Mouse (Mus musculus): ENCODE data around the gene Manba. TPM values are rescaled to one million over a fixed set of nuclear protein-coding genes. Genes with fewer than 3 reads are reported as not detected.

Gene Manba
- total and polyA plus RNA-seq, 2 experiments from 2014 or later, result 7.2 to 14.0 TPM

GRCm38 (mm10) chr3:135556851-135557662 lies 71.6 kb downstream of the Manba start:
- Histone ChIP-seq H3K27ac (ENCODE audit: low read depth, low read length) (no peak overlapping the region), H3K9me3 (ENCODE audit: low read length) (no peaks in the 10 kb centered on the region), H3K4me1 (ENCODE audit: insufficient read depth, low read length) (no peaks in the 10 kb centered on the region), H3K4me2 (ENCODE audit: low read depth, low read length, poor library complexity, severe bottlenecking) (no peak overlapping the region), H3K36me3 (ENCODE audit: insufficient read depth, low read length) (0 out of 2 replicates have a peak, but pooled peaks cover 3% of the 10 kb centered on the region), H3K9ac (replicated peaks; ENCODE audit: low read length, poor library complexity, severe bottlenecking) (no peak overlapping the region), H3K27me3 (ENCODE audit: insufficient read depth, low read length) (no peaks in the 10 kb centered on the region), H3K4me3 (ENCODE audit: low read depth, low read length) (no peak overlapping the region)
- no peak for ATAC-seq (ENCODE audit: low FRiP score)
- no peak for DNase-seq (ENCODE audit: low spot score)
- no peak for TF ChIP-seq CTCF (IDR thresholded peaks at IDR 0.05)
- WGBS, result 76% methylated on average over 12 of the region's 12 CpGs

GRCm38 (mm10) chr3:135562036-135562435 lies 76.6 kb downstream of the Manba start:
- H3K27me3 ChIP-seq (ENCODE audit: insufficient read depth, low read length), result no peaks in the 10 kb centered on the region
- no peak for TF ChIP-seq CTCF (IDR thresholded peaks at IDR 0.05)
- no peak overlapping the region for H3K9ac ChIP-seq (replicated peaks; ENCODE audit: low read length, poor library complexity, severe bottlenecking)
- H3K27ac ChIP-seq (ENCODE audit: low read depth, low read length), result no peak overlapping the region
- WGBS, result 85% methylated on average over 7 of the region's 7 CpGs
- no peak overlapping the region for H3K4me2 ChIP-seq (ENCODE audit: low read depth, low read length, poor library complexity, severe bottlenecking)
- no peaks in the 10 kb centered on the region for H3K4me1 ChIP-seq (ENCODE audit: insufficient read depth, low read length)
- no peak overlapping the region for H3K4me3 ChIP-seq (ENCODE audit: low read depth, low read length)
- no peaks in the 10 kb centered on the region for H3K9me3 ChIP-seq (ENCODE audit: low read length)
- no peak for DNase-seq (ENCODE audit: low spot score)
- ATAC-seq (ENCODE audit: low FRiP score), result no peak
- H3K36me3 ChIP-seq (ENCODE audit: insufficient read depth, low read length), result 0 out of 2 replicates have a peak, but pooled peaks cover 3% of the 10 kb centered on the region

GRCm38 (mm10) chr3:135563163-135563689 lies 77.8 kb downstream of the Manba start:
- 91% methylated on average over 17 of the region's 17 CpGs for WGBS
- Histone ChIP-seq H3K4me2 (ENCODE audit: low read depth, low read length, poor library complexity, severe bottlenecking) (no peak overlapping the region), H3K4me1 (ENCODE audit: insufficient read depth, low read length) (no peaks in the 10 kb centered on the region), H3K36me3 (ENCODE audit: insufficient read depth, low read length) (0 out of 2 replicates have a peak, but pooled peaks cover 3% of the 10 kb centered on the region), H3K27ac (ENCODE audit: low read depth, low read length) (no peak overlapping the region), H3K4me3 (ENCODE audit: low read depth, low read length) (no peak overlapping the region), H3K9ac (replicated peaks; ENCODE audit: low read length, poor library complexity, severe bottlenecking) (no peak overlapping the region), H3K9me3 (ENCODE audit: low read length) (no peaks in the 10 kb centered on the region), H3K27me3 (ENCODE audit: insufficient read depth, low read length) (no peaks in the 10 kb centered on the region)
- ATAC-seq (ENCODE audit: low FRiP score), result no peak
- DNase-seq (ENCODE audit: low spot score), result no peak
- TF ChIP-seq CTCF (IDR thresholded peaks at IDR 0.05), result no peak

- TF ChIP-seq CTCF (IDR thresholded peaks at IDR 0.05), result no peak
- DNase-seq (ENCODE audit: low spot score) (no peak), ATAC-seq (ENCODE audit: low FRiP score) (no peak)
- Histone ChIP-seq H3K27ac (ENCODE audit: low read depth, low read length) (no peak overlapping the region), H3K36me3 (ENCODE audit: insufficient read depth, low read length) (0 out of 2 replicates have a peak, but pooled peaks cover 3% of the 10 kb centered on the region), H3K4me3 (ENCODE audit: low read depth, low read length) (no peak overlapping the region), H3K9me3 (ENCODE audit: low read length) (no peaks in the 10 kb centered on the region), H3K4me2 (ENCODE audit: low read depth, low read length, poor library complexity, severe bottlenecking) (no peak overlapping the region), H3K27me3 (ENCODE audit: insufficient read depth, low read length) (no peaks in the 10 kb centered on the region), H3K4me1 (ENCODE audit: insufficient read depth, low read length) (no peaks in the 10 kb centered on the region), H3K9ac (replicated peaks; ENCODE audit: low read length, poor library complexity, severe bottlenecking) (no peak overlapping the region)
- WGBS, result 95% methylated on average over 9 of the region's 9 CpGs
Measured at GRCm38 (mm10) chr3:135564706-135565105, 79.3 kb downstream of the Manba start.

- Histone ChIP-seq H3K4me2 (ENCODE audit: low read depth, low read length, poor library complexity, severe bottlenecking) (no peak overlapping the region), H3K9ac (replicated peaks; ENCODE audit: low read length, poor library complexity, severe bottlenecking) (no peak overlapping the region), H3K4me3 (ENCODE audit: low read depth, low read length) (no peak overlapping the region), H3K4me1 (ENCODE audit: insufficient read depth, low read length) (no peaks in the 10 kb centered on the region), H3K27me3 (ENCODE audit: insufficient read depth, low read length) (no peaks in the 10 kb centered on the region), H3K36me3 (ENCODE audit: insufficient read depth, low read length) (0 out of 2 replicates have a peak, but pooled peaks cover 3% of the 10 kb centered on the region), H3K9me3 (ENCODE audit: low read length) (no peaks in the 10 kb centered on the region), H3K27ac (ENCODE audit: low read depth, low read length) (no peak overlapping the region)
- 92% methylated on average over 4 of the region's 4 CpGs for WGBS
- no peak for TF ChIP-seq CTCF (IDR thresholded peaks at IDR 0.05)
- ATAC-seq (ENCODE audit: low FRiP score) (no peak), DNase-seq (ENCODE audit: low spot score) (no peak)
Measured at GRCm38 (mm10) chr3:135565306-135565705, 79.9 kb downstream of the Manba start.

GRCm38 (mm10) chr3:135567888-135568287 lies 82.5 kb downstream of the Manba start:
- Histone ChIP-seq H3K36me3 (ENCODE audit: insufficient read depth, low read length) (no peaks in the 10 kb centered on the region), H3K27ac (ENCODE audit: low read depth, low read length) (no peak overlapping the region), H3K4me1 (ENCODE audit: insufficient read depth, low read length) (no peaks in the 10 kb centered on the region), H3K4me2 (ENCODE audit: low read depth, low read length, poor library complexity, severe bottlenecking) (no peak overlapping the region), H3K27me3 (ENCODE audit: insufficient read depth, low read length) (no peaks in the 10 kb centered on the region), H3K9ac (replicated peaks; ENCODE audit: low read length, poor library complexity, severe bottlenecking) (no peak overlapping the region), H3K9me3 (ENCODE audit: low read length) (no peaks in the 10 kb centered on the region), H3K4me3 (ENCODE audit: low read depth, low read length) (no peak overlapping the region)
- no peak for TF ChIP-seq CTCF (IDR thresholded peaks at IDR 0.05)
- DNase-seq (ENCODE audit: low spot score), result no peak
- no peak for ATAC-seq (ENCODE audit: low FRiP score)
- 85% methylated on average over 6 of the region's 6 CpGs for WGBS
